Mouse (Mus musculus) lung, postnatal 36 days (tissue): ENCODE results near the gene Pik3r3.
"Not testable (repeated sequence)": the region's sequence is repeated elsewhere in the genome, so short reads cannot be mapped to it uniquely, and the experiment has no call there.

ENCODE experiments used
- DNase-seq: peaks from one replicate; pipeline ENCODE4 v3.0.0; 2022; ENCODE audit warnings: mixed read lengths

Pik3r3 gene

DNA sequence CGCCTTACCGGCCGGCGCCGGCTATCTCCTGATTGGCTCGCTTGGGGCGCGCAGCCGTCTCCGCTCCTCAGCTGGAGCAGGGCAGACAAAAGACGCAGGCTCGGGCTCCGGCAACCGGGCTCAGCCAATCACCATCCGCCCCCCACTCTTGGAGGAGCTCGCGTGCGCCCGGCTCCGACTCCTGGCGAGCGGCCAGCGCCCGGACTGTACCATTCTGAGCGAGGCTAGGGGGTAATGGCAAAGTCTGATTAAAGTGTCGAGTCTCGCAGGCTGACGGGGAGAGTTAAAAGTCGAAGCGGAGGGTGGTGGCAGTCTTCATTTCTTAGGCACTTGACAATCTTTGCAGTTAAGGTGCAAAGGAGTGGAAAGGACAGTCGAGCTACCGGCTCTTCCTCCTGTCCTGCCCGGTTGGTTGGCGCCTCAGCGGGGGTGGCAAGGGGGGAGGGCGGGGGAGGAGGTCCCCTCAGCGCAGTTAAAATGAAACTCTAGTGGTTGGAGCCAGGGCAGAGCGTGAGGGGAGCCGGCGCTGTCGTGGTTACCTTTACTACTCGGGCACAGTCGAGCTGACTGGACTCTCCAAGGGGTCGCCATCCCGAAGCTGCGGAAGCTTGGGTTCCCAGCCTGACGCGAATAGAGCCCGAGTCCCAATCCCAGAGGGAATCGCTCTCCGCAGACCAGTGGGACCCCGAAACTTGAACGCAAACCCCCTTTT, at the start of gene Pik3r3:
Gene Pik3r3, plus strand, starts transcription at position 479 of the 712 bp plus-strand sequence.
- DNase-seq, result peak; percentile 99

- DNase-seq, result no peak
Measured at GRCm38 (mm10) chr4:116173072-116173471, 48.3 kb upstream of the Pik3r3 start, which contains the start of the genes 1700042G07Rik and Gm49337. TSS of gene 1700042G07Rik (plus strand) at chr4:116173372. TSS of gene Gm49337 (plus strand) at chr4:116173384.

- DNase-seq, result no peak
Measured at GRCm38 (mm10) chr4:116173752-116174151, 47.7 kb upstream of the Pik3r3 start.

DNA sequence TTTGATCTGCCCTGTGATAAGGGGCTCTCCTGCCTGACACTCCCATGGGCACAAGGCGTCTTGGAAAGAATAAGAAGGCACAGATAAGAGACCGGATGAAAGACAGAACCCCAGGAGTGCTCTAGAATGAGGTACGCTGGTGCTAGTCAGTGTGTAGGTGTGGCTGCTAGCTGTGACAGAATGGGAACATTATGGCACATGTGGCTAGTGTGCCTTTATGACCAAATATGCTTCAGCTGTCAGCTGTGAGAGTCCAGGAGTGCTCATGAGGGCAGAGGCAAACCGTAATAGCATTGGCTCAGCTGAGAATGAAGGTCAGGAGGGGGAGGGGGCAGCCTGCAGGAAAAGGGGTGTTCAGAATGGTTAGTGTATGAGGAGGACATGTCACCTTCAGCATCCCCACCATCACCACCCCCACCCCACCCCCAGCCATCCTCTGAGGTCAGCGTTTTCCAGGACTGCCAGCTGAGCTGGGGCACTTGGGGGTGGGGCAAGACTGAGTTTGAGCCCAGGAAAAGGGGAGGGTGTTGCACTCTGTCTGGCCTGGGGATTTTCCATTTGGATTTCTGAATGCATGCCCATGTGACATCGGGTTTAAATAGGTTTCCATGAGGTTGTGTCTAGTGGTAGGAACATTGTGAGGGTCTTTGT, 46.8 kb upstream of the Pik3r3 start:
- peak; percentile 57 for DNase-seq

DNA sequence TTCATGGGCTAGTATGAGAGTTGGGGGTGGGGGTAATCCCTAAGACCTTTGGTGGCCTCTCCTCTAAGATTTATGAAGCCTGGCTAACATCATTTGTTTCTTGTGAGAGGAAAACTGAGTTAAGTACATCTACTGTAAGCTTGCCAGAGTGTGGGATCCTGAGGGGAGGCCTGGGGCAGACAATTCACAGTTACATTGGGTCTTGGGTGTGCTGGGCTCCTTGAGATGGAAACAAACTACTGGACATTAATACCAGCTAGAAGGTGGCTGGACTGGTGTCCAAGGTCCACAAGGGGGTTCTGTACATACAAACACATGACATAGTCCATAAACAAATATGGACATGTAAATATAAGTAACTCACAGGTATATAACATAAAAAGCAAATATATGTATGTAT, 46.3 kb upstream of the Pik3r3 start:
- DNase-seq, result no peak

DNA sequence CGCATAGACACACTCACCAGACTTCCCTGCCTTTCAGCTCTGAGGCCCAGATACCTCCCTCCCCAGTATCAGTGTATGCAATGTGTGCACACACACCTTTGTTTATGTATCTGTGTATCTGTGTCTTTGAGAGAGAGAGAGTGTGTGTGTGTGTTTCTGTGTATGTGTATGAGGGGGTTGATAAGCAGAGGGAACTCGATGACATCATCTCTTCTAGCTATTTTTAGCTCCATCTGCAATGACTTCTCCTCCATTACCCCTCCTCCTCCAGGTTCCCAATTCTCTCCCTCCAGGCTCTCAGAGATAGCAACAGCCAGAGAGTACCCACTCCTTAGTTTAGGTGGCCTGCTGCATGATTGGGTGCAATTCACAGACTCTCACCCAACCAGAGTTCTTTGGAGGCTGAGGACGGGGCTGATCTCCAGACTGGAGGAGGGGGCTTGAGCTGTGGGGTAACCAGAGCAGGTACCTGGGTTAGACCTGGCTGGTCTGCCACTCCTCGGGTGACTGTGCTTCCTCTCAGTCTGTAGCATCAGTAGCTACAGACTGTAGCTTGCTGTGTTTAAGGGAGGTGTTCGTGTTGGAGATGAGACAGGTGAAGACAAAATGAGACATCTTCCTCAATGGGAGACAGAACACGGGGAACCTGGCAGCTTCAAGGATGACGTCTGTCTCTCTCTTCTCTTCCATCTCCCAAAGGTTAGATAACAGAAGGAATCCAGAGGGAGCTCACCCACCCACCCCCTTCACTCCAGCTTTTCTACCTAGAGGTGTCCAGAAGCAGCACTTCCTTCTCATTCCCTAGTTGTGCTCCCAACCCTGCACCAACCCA, 45.5 kb upstream of the Pik3r3 start:
- peak; percentile 47 for DNase-seq

DNA sequence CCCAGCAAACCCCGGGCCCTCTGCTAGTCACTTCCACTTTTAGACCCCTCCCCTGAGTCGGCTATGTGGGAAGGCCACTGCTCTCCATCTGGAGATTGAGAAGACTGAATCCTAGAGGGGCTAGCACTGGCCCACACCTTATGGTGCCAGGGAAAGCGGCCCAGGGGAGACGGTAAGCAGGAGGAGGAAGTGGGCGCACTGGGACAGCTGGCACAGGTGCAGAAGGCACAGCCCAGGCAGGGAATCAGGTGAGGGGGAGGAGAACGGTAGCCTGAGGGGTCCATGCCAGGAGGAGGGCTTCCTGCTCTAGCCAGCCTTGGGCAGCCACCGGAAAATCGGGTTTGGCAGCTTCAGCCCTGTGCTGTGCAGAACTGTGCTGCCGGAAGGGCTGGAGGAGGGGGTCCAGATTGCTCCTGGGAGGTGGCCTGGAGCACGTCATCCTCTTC, 44.9 kb upstream of the Pik3r3 start:
- peak; percentile 91 for DNase-seq

DNA sequence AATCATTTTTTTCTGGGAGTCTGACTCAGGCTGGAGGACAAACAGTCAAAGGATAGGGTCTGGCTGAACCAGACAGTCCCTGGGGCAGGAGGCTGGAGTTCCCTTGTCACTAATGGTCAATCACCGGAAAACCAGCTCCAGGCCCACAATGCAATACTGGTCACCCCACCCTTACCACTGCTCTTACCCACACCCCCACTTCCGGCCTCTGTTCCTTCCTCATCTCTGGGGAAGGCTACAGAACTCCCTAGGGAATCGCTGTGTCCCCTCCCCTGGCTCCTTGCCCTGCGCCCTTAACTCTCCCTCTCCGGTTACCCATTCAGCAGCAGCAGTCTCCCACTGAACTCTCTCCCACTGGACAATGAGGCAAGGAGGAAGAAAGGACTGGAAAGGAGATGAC, 44.3 kb upstream of the Pik3r3 start:
- peak; percentile 91 for DNase-seq

DNA sequence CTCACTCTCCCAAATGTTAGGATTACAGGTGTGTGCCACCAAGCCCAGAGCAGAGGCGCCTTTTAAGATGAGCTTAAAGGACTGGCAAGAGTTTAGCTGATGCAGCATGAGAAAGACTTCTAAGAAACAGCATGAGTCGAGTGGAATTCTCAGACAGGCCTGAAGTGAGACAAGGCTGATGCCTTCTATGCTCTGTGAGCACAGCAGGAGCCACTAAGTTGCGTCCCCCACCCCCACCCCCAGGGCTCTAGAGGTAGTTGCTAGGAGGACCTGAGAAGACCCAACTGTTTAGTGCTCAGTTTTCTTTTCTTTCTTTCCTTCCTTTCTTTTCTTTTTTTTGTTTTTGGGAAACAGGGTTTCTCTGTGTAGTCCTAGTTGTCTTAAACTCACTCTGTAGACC, 39.3 kb upstream of the Pik3r3 start:
- no peak for DNase-seq

GRCm38 (mm10) chr4:116182745-116183144, 38.7 kb upstream of the Pik3r3 start:
- DNase-seq, result peak; percentile 60

DNA sequence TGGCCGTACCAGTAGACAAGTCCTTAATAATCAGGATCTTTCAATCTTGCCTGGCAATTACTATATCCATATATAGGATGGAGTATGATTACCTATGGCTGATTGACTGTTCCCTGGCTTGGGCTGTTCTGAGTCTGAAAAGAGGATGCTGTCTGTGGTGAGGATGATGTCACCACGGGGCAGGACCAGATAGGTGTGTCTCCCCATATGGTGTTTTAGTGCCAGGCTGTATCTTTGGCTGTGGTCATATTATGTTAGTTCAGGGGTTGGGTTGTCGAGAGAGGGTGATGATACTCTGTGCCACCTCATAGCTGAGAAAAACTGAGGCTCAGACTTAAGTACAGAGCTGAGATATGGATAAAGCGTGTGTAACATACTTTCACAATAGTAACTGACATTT, 36.3 kb upstream of the Pik3r3 start:
- no peak for DNase-seq

DNA sequence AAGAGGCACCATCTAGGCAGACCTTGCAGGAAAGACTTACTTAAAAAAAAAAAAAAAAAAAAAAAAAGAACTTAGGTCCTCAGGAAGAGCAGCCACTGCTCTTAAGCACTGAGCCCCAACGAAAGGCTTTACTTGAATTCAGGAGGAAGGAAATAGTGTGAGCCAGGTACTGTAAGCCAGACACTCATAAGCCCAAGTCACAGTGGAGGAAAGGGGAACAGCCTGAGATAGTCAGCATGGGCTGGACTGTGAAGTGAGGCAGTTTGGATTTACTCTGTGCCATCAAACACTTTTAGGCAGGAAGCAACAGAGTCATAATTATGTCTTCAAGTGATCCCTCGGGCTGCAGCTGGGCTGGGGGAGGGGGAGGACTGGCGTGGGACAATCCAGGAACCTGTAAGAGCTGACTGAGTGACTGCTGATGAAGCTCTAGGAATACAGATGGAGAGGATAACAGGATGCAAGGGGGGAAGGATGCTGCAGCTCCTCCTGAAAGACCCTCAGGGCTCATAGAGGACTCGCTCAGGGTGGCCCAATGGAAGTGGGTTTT, 29.1 kb upstream of the Pik3r3 start:
- no peak for DNase-seq

GRCm38 (mm10) chr4:116193583-116194383, 27.6 kb upstream of the Pik3r3 start:
- no peak for DNase-seq

DNA sequence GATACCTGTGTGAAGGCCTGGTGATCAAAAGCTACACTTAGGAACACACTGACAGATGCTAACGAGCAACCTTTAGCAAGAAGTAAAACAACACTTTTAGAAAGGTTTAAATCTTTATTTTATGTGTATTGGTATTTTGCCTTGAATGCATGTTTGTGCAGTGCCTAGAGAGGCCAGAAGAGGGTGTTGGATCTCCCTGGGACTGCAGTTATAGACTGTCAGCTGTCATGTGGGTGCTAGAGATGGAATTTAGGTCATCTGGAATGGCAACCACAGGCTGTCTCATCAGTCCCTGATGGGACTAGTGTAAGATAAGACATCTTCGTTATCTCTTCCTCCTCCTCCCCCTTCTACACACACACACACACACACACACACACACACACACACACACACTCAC, 23.0 kb upstream of the Pik3r3 start:
- DNase-seq, result peak; percentile 20

GRCm38 (mm10) chr4:116204422-116204821, 17.0 kb upstream of the Pik3r3 start:
- DNase-seq, result no peak

DNA sequence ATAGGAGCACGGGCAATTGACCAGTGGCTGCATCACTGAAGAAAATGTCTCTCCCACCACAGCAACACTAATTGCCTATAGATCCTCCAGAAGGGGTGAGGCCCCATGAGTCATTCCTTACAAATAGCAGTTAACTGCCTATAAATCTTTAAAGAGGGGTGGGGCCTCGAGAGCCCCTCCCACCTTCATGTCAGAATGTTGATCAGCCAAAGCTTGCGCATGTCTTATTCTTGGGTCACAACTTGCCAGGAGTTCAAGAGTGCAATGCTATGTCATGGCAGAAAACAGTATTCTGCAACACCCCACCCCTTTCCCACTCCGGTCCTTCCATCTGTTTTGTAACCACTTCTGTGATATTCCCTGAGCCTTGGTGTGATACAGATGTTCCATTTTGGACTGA, 14.9 kb upstream of the Pik3r3 start:
- no peak for DNase-seq

GRCm38 (mm10) chr4:116208891-116209290, 12.5 kb upstream of the Pik3r3 start:
- DNase-seq, result no peak

- no peak for DNase-seq
Measured at GRCm38 (mm10) chr4:116215895-116216605, 5.4 kb upstream of the Pik3r3 start.

DNA sequence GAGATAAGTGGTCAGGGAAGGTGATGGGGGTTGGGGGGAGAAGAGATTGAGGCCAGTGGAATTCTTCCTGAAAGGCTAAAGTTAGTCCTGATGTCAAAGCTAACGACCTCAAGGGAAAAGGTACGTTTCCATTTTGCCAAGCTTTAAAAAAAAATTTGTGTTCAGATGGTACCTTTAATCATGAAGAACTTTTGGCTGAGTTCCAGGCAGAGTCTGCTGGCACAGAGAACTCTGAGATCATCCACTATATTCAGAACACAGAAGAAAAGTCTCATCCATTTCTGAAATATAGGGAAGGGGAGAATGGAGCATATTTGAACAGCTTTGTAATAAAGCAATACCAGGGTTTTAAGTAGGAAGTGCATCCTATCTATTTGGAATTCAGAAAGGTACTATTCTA, 4.4 kb upstream of the Pik3r3 start:
- no peak for DNase-seq

DNA sequence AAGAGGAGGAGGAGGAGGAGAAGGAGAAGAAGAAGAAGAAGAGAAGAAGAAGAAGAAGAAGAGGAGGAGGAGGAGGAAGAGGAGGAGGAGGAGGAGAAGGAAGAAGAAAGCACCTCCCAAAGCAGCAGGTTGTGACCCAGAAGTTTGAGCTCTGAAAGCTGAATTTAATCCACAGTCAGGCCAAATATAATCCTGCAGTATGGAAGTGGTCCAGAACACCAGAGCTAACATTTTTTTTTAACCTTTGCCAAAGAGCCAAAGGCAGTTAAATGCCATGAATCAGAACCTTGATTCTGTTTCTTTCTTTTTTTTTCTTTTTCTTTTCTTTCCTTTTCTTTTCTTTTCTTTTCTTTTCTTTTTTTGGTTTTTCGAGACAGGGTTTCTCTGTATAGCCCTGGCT, 3.8 kb upstream of the Pik3r3 start:
- not testable (repeated sequence) for DNase-seq

GRCm38 (mm10) chr4:116219056-116219455, 2.4 kb upstream of the Pik3r3 start:
- no peak for DNase-seq
